In the genomic region with DNA sequence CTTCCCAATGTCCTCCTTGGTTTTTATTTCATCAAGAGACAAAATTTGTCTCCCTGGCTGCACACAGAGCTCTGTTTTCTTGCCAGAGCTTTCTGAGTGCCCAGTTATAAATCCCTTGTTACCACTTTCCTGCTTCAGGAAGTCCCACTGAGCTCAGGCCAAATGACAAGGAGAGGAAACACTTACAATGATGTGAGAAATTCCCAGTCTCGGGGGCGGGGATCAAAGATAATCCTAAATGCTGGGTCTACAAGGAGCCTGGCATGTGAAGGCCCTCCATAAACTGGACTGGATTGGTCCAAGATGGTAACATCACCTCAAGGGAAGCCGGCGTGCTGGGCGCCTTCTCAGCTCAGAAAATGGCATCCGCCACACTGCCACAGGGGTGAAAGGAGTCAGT, we compare ENCODE assay signal across 7 mouse cellular contexts. TPM values are rescaled to one million over a fixed set of nuclear protein-coding genes. Genes with fewer than 3 reads are reported as not detected.
DNase-seq lines count a peak whose midpoint lies in the region; ATAC-seq and TF ChIP-seq lines count a peak whose summit lies in the region.

No protein-coding gene starts in this region.

- peak; percentile 23 for DNase-seq in lung, adult 2 months
- DNase-seq in left cerebral cortex, adult 9 months (ENCODE audit: low spot score in 2 of 2): no peak
- DNase-seq in thymus, adult 18-20 months: no peak
- no peak for DNase-seq in retina, postnatal 1 day

- 59% methylated on average over 6 of the region's 6 CpGs for WGBS in embryonic facial prominence, embryonic 12.5 days
- 68% methylated on average over 6 of the region's 6 CpGs for WGBS in hindbrain, embryonic 15.5 days
- WGBS in lung, adult 2 months: 48% methylated on average over 6 of the region's 6 CpGs

- H3K36me3 ChIP-seq in E14TG2a.4 (ENCODE audit: insufficient read depth, low read length): no peaks in the 10 kb centered on the region
- no peaks in the 10 kb centered on the region for H3K36me3 ChIP-seq in embryonic facial prominence, embryonic 12.5 days
- H3K36me3 ChIP-seq in hindbrain, embryonic 15.5 days: no peaks in the 10 kb centered on the region

- no peak for TF ChIP-seq POLR2A in lung, adult 2 months (IDR thresholded peaks at IDR 0.05; ENCODE audit: borderline replicate concordance, extremely low read depth, low read depth, low read length)

- H3K4me2 ChIP-seq in embryonic facial prominence, embryonic 12.5 days (replicated peaks): no peak overlapping the region
- no peak overlapping the region for H3K4me2 ChIP-seq in hindbrain, embryonic 15.5 days

- no peak overlapping the region for H3K9ac ChIP-seq in embryonic facial prominence, embryonic 12.5 days
- no peak overlapping the region for H3K9ac ChIP-seq in hindbrain, embryonic 15.5 days

- no peak for TF ChIP-seq CTCF in E14TG2a.4 (conservative IDR thresholded peaks at IDR 0.05; ENCODE audit: low read length)
- no peak for TF ChIP-seq CTCF in lung, adult 2 months (IDR thresholded peaks at IDR 0.05; ENCODE audit: insufficient read depth, low read length)

- no peak for ATAC-seq in embryonic facial prominence, embryonic 12.5 days (ENCODE audit: insufficient number of reproducible peaks, insufficient read depth, low FRiP score, low TSS enrichment)
- no peak for ATAC-seq in hindbrain, embryonic 15.5 days (ENCODE audit: low FRiP score, low read depth)

- H3K27me3 ChIP-seq in E14TG2a.4 (ENCODE audit: insufficient read depth, low read length): peaks cover 54% of the 10 kb centered on the region
- no peaks in the 10 kb centered on the region for H3K27me3 ChIP-seq in embryonic facial prominence, embryonic 12.5 days
- no peaks in the 10 kb centered on the region for H3K27me3 ChIP-seq in hindbrain, embryonic 15.5 days

- H3K9me3 ChIP-seq in E14TG2a.4 (ENCODE audit: low read length): no peaks in the 10 kb centered on the region
- H3K9me3 ChIP-seq in embryonic facial prominence, embryonic 12.5 days: no peaks in the 10 kb centered on the region
- no peaks in the 10 kb centered on the region for H3K9me3 ChIP-seq in hindbrain, embryonic 15.5 days

- peak overlapping the region; percentile 84 for H3K27ac ChIP-seq in embryonic facial prominence, embryonic 12.5 days
- H3K27ac ChIP-seq in hindbrain, embryonic 15.5 days (replicated peaks): peak overlapping the region; percentile 35

- peaks cover 93% of the 10 kb centered on the region for H3K4me1 ChIP-seq in E14TG2a.4 (replicated peaks; ENCODE audit: low read depth, low read length)
- peaks cover 81% of the 10 kb centered on the region for H3K4me1 ChIP-seq in embryonic facial prominence, embryonic 12.5 days
- peaks cover 76% of the 10 kb centered on the region for H3K4me1 ChIP-seq in hindbrain, embryonic 15.5 days (replicated peaks)
- peaks cover 16% of the 10 kb centered on the region; the same call in 1 of the 2 replicates for H3K4me1 ChIP-seq in lung, adult 2 months (ENCODE audit: control insufficient read depth, insufficient read depth, low read length)

- H3K4me3 ChIP-seq in E14TG2a.4 (replicated peaks; ENCODE audit: low read length): peak overlapping the region; percentile 35
- no peak overlapping the region for H3K4me3 ChIP-seq in embryonic facial prominence, embryonic 12.5 days
- H3K4me3 ChIP-seq in hindbrain, embryonic 15.5 days: no peak overlapping the region
- H3K4me3 ChIP-seq in lung, adult 2 months (replicated peaks; ENCODE audit: extremely low read depth, low read depth, low read length): peak overlapping the region; percentile 10

RNA-seq across cellular contexts. Expression of a gene that starts 49.3 kb away (rescaled TPM):
- 121 and 126 TPM in 2 replicates for polyA plus RNA-seq in embryonic facial prominence, embryonic 12.5 days (2016; fragmentation: Nextera tagmentation; extraction: Ambion mirVana)
- polyA plus RNA-seq in hindbrain, embryonic 15.5 days (2015; fragmentation: Nextera tagmentation; extraction: Ambion mirVana): 119 and 120 TPM in 2 replicates
- polyA plus RNA-seq in lung, adult 2 months (2012; rRNA removed): 5.9 and 11.9 TPM in 2 replicates

RNA-seq across cellular contexts. Expression of a gene that starts 49.3 kb away (rescaled TPM):
- polyA plus RNA-seq in embryonic facial prominence, embryonic 12.5 days (2016; fragmentation: Nextera tagmentation; extraction: Ambion mirVana): 26.3 and 27.6 TPM in 2 replicates
- 23.8 and 26.6 TPM in 2 replicates for polyA plus RNA-seq in hindbrain, embryonic 15.5 days (2015; fragmentation: Nextera tagmentation; extraction: Ambion mirVana)
- polyA plus RNA-seq in lung, adult 2 months (2012; rRNA removed): 3.3 and 3.6 TPM in 2 replicates

Comparison
In these comparisons a context has a peak if more than half of its experiments do, and no peak if none do; other contexts are left out.
1. H3K4me3 ChIP-seq: peak in E14TG2a.4 (single experiment) and lung, adult 2 months (single experiment); none in embryonic facial prominence, embryonic 12.5 days (single experiment) and hindbrain, embryonic 15.5 days (single experiment).